Mouse (Mus musculus): Measurements from ENCODE around the gene M1ap.

The M1ap gene

GRCm38 (mm10) chr6:82946651-82947050 lies at the start of gene M1ap:
M1ap (plus strand) TSS chr6:82946902.
- DNase-seq (ENCODE audit: low read depth, low spot score), result no peak

GRCm38 (mm10) chr6:82897311-82897710 lies 49.4 kb upstream of the M1ap start:
- no peak for DNase-seq (ENCODE audit: low read depth, low spot score)

- no peak for DNase-seq (ENCODE audit: low read depth, low spot score)
These were observed 48.5 kb upstream of the M1ap start for GRCm38 (mm10) chr6:82898227-82898626.

GRCm38 (mm10) chr6:82898745-82899144 lies 48.0 kb upstream of the M1ap start:
- DNase-seq (ENCODE audit: low read depth, low spot score), result no peak

- no peak for DNase-seq (ENCODE audit: low read depth, low spot score)
These were observed 44.1 kb upstream of the M1ap start for GRCm38 (mm10) chr6:82902559-82902958.

- no peak for DNase-seq (ENCODE audit: low read depth, low spot score)
These were observed 39.7 kb upstream of the M1ap start for GRCm38 (mm10) chr6:82906985-82907384.

- DNase-seq (ENCODE audit: low read depth, low spot score), result no peak
These were observed 38.7 kb upstream of the M1ap start for GRCm38 (mm10) chr6:82908034-82908433.

GRCm38 (mm10) chr6:82909136-82909855 lies 37.4 kb upstream of the M1ap start:
- peak; percentile 79 for DNase-seq (ENCODE audit: low read depth, low spot score)

GRCm38 (mm10) chr6:82911303-82911702 lies 35.4 kb upstream of the M1ap start:
- no peak for DNase-seq (ENCODE audit: low read depth, low spot score)

- peak; percentile 81 for DNase-seq (ENCODE audit: low read depth, low spot score)
These were observed 33.1 kb upstream of the M1ap start for GRCm38 (mm10) chr6:82913336-82914247.

- peak; percentile 71 for DNase-seq (ENCODE audit: low read depth, low spot score)
These were observed 30.8 kb upstream of the M1ap start for GRCm38 (mm10) chr6:82915889-82916288.

- DNase-seq (ENCODE audit: low read depth, low spot score), result no peak
These were observed 30.2 kb upstream of the M1ap start for GRCm38 (mm10) chr6:82916459-82916858.

GRCm38 (mm10) chr6:82917076-82917777 lies 29.5 kb upstream of the M1ap start:
- no peak for DNase-seq (ENCODE audit: low read depth, low spot score)

GRCm38 (mm10) chr6:82917778-82918129 lies 28.9 kb upstream of the M1ap start:
- peak; percentile 50 for DNase-seq (ENCODE audit: low read depth, low spot score)

- no peak for DNase-seq (ENCODE audit: low read depth, low spot score)
These were observed 28.3 kb upstream of the M1ap start for GRCm38 (mm10) chr6:82918371-82918770.

GRCm38 (mm10) chr6:82919520-82919919 lies 27.2 kb upstream of the M1ap start:
- peak; percentile 46 for DNase-seq (ENCODE audit: low read depth, low spot score)

- peak; percentile 85 for DNase-seq (ENCODE audit: low read depth, low spot score)
These were observed 25.1 kb upstream of the M1ap start for GRCm38 (mm10) chr6:82921426-82922224.

- no peak for DNase-seq (ENCODE audit: low read depth, low spot score)
These were observed 21.7 kb upstream of the M1ap start for GRCm38 (mm10) chr6:82925005-82925404.

- no peak for DNase-seq (ENCODE audit: low read depth, low spot score)
These were observed 20.6 kb upstream of the M1ap start for GRCm38 (mm10) chr6:82926106-82926505.

GRCm38 (mm10) chr6:82926528-82926927 lies 20.2 kb upstream of the M1ap start:
- DNase-seq (ENCODE audit: low read depth, low spot score), result no peak

GRCm38 (mm10) chr6:82927617-82928016 lies 19.1 kb upstream of the M1ap start:
- no peak for DNase-seq (ENCODE audit: low read depth, low spot score)
